Mouse (Mus musculus): Measurements from ENCODE around the gene Cd151.

DNA sequence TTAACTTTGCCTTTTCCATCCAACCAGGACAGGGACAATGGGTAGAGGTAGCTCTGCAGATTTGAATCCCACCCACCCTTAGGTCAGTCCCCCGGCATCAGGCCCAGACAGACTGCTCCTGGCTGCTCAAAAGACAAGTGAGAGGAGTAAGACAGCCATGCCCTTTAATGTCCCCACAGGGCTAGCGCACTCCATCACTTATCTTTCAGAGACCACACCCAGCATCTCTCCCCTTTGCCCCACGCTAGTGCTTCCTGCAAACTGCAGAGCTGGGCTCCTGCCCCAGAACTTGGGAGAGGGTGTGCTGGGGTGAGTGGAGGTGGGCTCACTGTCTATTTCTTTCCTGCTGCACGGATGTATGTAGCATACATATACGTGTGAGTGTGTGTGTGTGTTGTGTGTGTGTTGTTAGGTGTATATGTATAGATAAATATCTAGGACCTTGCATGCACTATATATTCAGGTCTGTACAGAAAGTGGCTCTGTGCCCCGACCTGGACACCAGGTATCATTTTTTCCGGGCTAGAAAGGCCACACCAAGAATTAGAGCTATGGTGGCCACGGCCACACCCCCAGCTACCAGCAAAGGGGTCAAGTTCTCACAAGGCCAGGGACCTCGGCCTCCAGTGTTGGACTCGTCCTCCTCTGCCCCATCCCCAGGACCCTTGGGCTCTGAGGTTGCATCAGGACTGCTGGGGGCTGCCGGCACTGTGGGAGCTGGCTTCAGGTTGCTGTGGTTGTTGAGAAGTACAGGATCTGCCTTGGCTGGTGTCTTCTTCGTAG, 40.1 kb upstream of the Cd151 start:
- no peak for TF ChIP-seq POLR2A (IDR thresholded peaks at IDR 0.05; ENCODE audit: low read depth, low read length)
- no peak for TF ChIP-seq CTCF (IDR thresholded peaks at IDR 0.05; ENCODE audit: borderline replicate concordance, insufficient read depth, low read length)
